Mouse (Mus musculus) embryonic facial prominence, embryonic 12.5 days (tissue): Measurements from ENCODE around the gene Vmn2r42. TPM values are rescaled to one million over a fixed set of nuclear protein-coding genes. Genes with fewer than 3 reads are reported as not detected.
"Not testable (repeated sequence)": the region's sequence is repeated elsewhere in the genome, so short reads cannot be mapped to it uniquely, and the experiment has no call there.

Experiments used
- ATAC-seq: fragments of 200-750 bp; cut with Nextera tagmentation; 2 replicates; pipeline ENCODE4 v1.8.0; 2017; ENCODE audit not compliant: insufficient number of reproducible peaks, insufficient read depth, low FRiP score, low TSS enrichment
- H3K27ac ChIP-seq: fragments of 300-500 bp; sonication (generic); 2 replicates; pipeline ENCODE4 v1.5.1; 2016; ENCODE audit warnings: mild to moderate bottlenecking
- H3K27me3 ChIP-seq: fragments of 300-500 bp; sonication (generic); 2 replicates; pipeline ENCODE4 v1.6.1; 2016; ENCODE audit warnings: mild to moderate bottlenecking, moderate library complexity
- H3K36me3 ChIP-seq: fragments of 300-500 bp; sonication (generic); 2 replicates; pipeline ENCODE4 v1.6.1; 2016; ENCODE audit warnings: mild to moderate bottlenecking
- H3K4me1 ChIP-seq: fragments of 300-500 bp; sonication (generic); 2 replicates; pipeline ENCODE4 v1.6.1; 2016
- H3K4me2 ChIP-seq: fragments of 300-500 bp; sonication (generic); replicated peaks from 2 replicates; pipeline ENCODE4 v1.6.1; 2016; ENCODE audit warnings: mild to moderate bottlenecking, moderate library complexity
- H3K4me3 ChIP-seq: fragments of 300-500 bp; sonication (generic); 2 replicates; pipeline ENCODE4 v1.5.1; 2016; ENCODE audit warnings: mild to moderate bottlenecking
- H3K9ac ChIP-seq: fragments of 300-500 bp; sonication (generic); 2 replicates; pipeline ENCODE4 v1.6.1; 2016; ENCODE audit warnings: mild to moderate bottlenecking, moderate library complexity
- H3K9me3 ChIP-seq: fragments of 300-500 bp; sonication (generic); 2 replicates; pipeline ENCODE4 v1.6.1; 2016; ENCODE audit warnings: mild to moderate bottlenecking, moderate library complexity
- WGBS: fragments of 180-500 bp; shearing (Covaris S2); methylation state at CpG from one replicate; pipeline ENCODE4 v1.1.7; 2016; 5-methylcytosine and 5-hydroxymethylcytosine counted together
- polyA plus RNA-seq: library from polyadenylated mRNA; unstranded; fragments of >200 nt; fragmentation: Nextera tagmentation; extraction: Ambion mirVana; gene quantifications from 2 replicates; pipeline ENCODE4 v1.2.1, GENCODE M21; 2016

Gene Vmn2r42
- polyA plus RNA-seq = not detected in 2 replicates

DNA sequence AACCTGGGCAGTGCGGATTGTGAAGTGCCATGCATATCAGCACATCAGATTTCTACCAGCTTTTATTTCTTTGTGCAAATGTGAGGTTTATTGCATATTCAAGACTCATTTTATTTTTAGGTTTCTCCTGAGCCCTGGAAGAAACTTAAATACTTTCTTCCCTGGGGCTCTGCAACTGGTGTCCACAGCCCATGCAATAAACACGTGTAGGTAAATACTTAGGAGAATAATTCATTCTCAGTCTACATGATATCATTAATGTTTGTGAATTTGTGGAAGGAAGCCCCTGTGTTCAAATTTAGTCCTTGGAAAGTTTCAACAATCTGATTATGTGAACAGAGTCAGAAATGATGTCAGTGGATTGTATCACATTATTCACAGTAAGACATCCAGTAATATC, at the start of gene Vmn2r42:
Vmn2r42 (minus strand) TSS at position 101 of the 400 bp plus-strand sequence.
- not testable (repeated sequence) for H3K9ac ChIP-seq, ATAC-seq, H3K36me3 ChIP-seq, H3K4me1 ChIP-seq, H3K4me2 ChIP-seq, H3K9me3 ChIP-seq, H3K27me3 ChIP-seq, H3K4me3 ChIP-seq, H3K27ac ChIP-seq
- WGBS = no CpG with 5 or more reads among the region's 2 CpGs

GRCm38 (mm10) chr7:8161554-8161953, 38.6 kb downstream of the Vmn2r42 start, which contains the start of gene Vmn2r41:
Gene Vmn2r41 (minus strand): TSS chr7:8161654.
- ATAC-seq, H3K27me3 ChIP-seq, H3K4me3 ChIP-seq, H3K27ac ChIP-seq, H3K36me3 ChIP-seq, H3K4me1 ChIP-seq, H3K9ac ChIP-seq, H3K9me3 ChIP-seq, H3K4me2 ChIP-seq: not testable (repeated sequence)
- WGBS = no CpG with 5 or more reads among the region's 1 CpGs

Other genes with a start within 250 kb of the Vmn2r42 start
- gene Vmn2r41, start 38.7 kb downstream of the Vmn2r42 start, polyA plus RNA-seq = not detected in 2 replicates
- gene Vmn2r43, start 60.3 kb upstream of the Vmn2r42 start, polyA plus RNA-seq = not detected in 2 replicates
- gene Vmn2r44, start 183.0 kb upstream of the Vmn2r42 start, polyA plus RNA-seq = not detected in 2 replicates